Mouse (Mus musculus) fibroblast of lung, adult 2 months (primary cell): ENCODE results near the gene Ufd1.

Source experiments
- DNase-seq: peaks from one replicate; pipeline ENCODE4 v3.0.0-alpha.2; 2011; ENCODE audit warnings: low read depth

Ufd1 gene

GRCm38 (mm10) chr16:18811468-18812384 is at the start of gene Ufd1, which contains the start of gene Cdc45:
Ufd1 (plus strand) TSS chr16:18811779.
Cdc45 (minus strand) TSS chr16:18811987.
- DNase-seq, result peak; percentile 95

GRCm38 (mm10) chr16:18762960-18763359 is 48.6 kb upstream of the Ufd1 start:
- no peak for DNase-seq

- DNase-seq, result no peak
Observed at GRCm38 (mm10) chr16:18766390-18766789, 45.2 kb upstream of the Ufd1 start.

GRCm38 (mm10) chr16:18769501-18769900 is 42.1 kb upstream of the Ufd1 start:
- DNase-seq, result no peak

- no peak for DNase-seq
Observed at GRCm38 (mm10) chr16:18773936-18774335, 37.6 kb upstream of the Ufd1 start.

GRCm38 (mm10) chr16:18775621-18776555 is 35.7 kb upstream of the Ufd1 start:
- no peak for DNase-seq

GRCm38 (mm10) chr16:18776556-18777100 is 35.0 kb upstream of the Ufd1 start, which contains the start of gene Cldn5:
Cldn5 (plus strand) TSS chr16:18776847.
- DNase-seq, result no peak

- no peak for DNase-seq
Observed at GRCm38 (mm10) chr16:18777101-18778080, 34.2 kb upstream of the Ufd1 start.

- no peak for DNase-seq
Observed at GRCm38 (mm10) chr16:18778461-18778860, 33.1 kb upstream of the Ufd1 start.

GRCm38 (mm10) chr16:18781810-18782209 is 29.8 kb upstream of the Ufd1 start:
- no peak for DNase-seq

- no peak for DNase-seq
Observed at GRCm38 (mm10) chr16:18785025-18785424, 26.6 kb upstream of the Ufd1 start.

- DNase-seq, result no peak
Observed at GRCm38 (mm10) chr16:18785485-18785884, 26.1 kb upstream of the Ufd1 start.

- no peak for DNase-seq
Observed at GRCm38 (mm10) chr16:18786652-18787051, 24.9 kb upstream of the Ufd1 start.

- peak; percentile 36 for DNase-seq
Observed at GRCm38 (mm10) chr16:18788627-18789406, 22.8 kb upstream of the Ufd1 start.

GRCm38 (mm10) chr16:18795223-18795899 is 16.2 kb upstream of the Ufd1 start:
- peak; percentile 67 for DNase-seq

GRCm38 (mm10) chr16:18796645-18797044 is 14.9 kb upstream of the Ufd1 start:
- DNase-seq, result peak; percentile 71

- DNase-seq, result no peak
Observed at GRCm38 (mm10) chr16:18798151-18798550, 13.4 kb upstream of the Ufd1 start.

- peak; percentile 30 for DNase-seq
Observed at GRCm38 (mm10) chr16:18798841-18799240, 12.7 kb upstream of the Ufd1 start.

- DNase-seq, result no peak
Observed at GRCm38 (mm10) chr16:18805746-18806145, 5.8 kb upstream of the Ufd1 start.

- no peak for DNase-seq
Observed at GRCm38 (mm10) chr16:18809001-18809400, 2.6 kb upstream of the Ufd1 start.
